Mouse (Mus musculus): ENCODE measurements around the gene Lrrc4c. TPM values are rescaled to one million over a fixed set of nuclear protein-coding genes. Genes with fewer than 3 reads are reported as not detected.

Lrrc4c gene
- polyA plus RNA-seq, 1 experiment from 2014 or later, result 24.2 TPM

DNA sequence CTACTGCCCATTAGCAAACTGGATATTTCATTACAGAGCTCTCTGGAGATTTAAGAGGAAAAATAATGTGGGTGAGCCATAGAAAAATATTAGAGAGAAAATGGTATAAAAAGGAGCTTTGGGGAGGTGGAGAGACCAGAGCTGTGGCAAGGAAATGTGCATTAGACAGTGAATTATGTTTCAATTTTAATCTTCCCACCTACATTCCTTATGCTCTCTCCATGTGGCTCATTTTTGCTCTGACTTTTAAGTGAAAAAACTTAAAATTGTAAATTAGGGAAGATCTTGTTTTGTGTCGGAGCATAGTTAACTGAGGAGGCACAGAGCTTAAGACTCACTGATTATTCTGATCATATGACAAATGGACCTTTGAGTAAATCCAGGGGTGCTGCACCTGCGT, 399.4 kb downstream of the Lrrc4c start:
- Histone ChIP-seq H3K27me3 (no peaks in the 10 kb centered on the region), H3K36me3 (no peaks in the 10 kb centered on the region), H3K9me3 (no peaks in the 10 kb centered on the region), H3K4me2 (no peak overlapping the region), H3K27ac (replicated peaks) (no peak overlapping the region), H3K4me1 (replicated peaks) (no peaks in the 10 kb centered on the region), H3K4me3 (no peak overlapping the region), H3K9ac (no peak overlapping the region)
- ATAC-seq (ENCODE audit: low read depth), result no peak
- WGBS, result 80% methylated on average over 2 of the region's 2 CpGs

DNA sequence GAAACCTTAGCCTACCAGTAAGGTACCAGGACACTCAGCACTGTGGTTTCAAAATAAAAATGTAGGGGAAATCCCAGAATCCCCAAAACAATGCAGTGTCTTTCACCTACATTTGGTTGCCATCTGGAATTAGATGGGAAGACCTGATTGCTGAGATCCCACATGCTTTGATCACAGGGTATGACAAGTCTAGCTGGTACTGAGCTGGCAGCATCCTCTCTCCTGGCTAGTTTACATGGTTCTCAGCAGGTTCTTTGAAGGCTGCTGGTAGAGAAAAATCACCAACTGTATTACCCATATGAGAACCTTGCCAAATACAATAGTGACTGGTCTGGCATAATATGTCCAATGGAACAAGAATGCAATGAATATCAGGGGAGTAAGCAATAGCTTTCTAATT, 405.4 kb downstream of the Lrrc4c start:
- Histone ChIP-seq H3K36me3 (no peaks in the 10 kb centered on the region), H3K27me3 (no peaks in the 10 kb centered on the region), H3K4me2 (no peak overlapping the region), H3K9ac (no peak overlapping the region), H3K27ac (replicated peaks) (no peak overlapping the region), H3K4me3 (no peak overlapping the region), H3K4me1 (replicated peaks) (no peaks in the 10 kb centered on the region), H3K9me3 (no peaks in the 10 kb centered on the region)
- ATAC-seq (ENCODE audit: low read depth), result no peak

DNA sequence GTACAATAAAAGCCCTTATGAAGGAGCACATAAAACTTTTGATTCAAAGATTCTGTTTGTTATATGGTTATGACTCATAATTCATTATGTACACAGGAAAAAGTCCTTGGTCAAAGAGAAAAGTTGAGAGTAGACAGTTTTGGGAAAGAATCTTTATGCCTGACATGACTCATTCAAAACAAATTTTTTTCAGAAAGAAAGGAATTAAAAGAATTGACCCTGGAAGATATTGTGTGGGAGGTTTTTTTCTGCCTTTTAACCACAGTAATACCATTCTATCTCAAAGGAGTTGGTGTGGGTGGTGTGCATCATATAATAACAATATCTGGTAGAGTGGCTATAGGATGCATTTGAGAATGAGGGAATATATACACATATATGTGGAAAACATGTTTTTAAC, 418.1 kb downstream of the Lrrc4c start:
- Histone ChIP-seq H3K36me3 (no peaks in the 10 kb centered on the region), H3K9ac (no peak overlapping the region), H3K4me1 (replicated peaks) (no peaks in the 10 kb centered on the region), H3K27me3 (no peaks in the 10 kb centered on the region), H3K27ac (replicated peaks) (no peak overlapping the region), H3K4me3 (no peak overlapping the region), H3K4me2 (no peak overlapping the region), H3K9me3 (no peaks in the 10 kb centered on the region)
- ATAC-seq (ENCODE audit: low read depth), result no peak

DNA sequence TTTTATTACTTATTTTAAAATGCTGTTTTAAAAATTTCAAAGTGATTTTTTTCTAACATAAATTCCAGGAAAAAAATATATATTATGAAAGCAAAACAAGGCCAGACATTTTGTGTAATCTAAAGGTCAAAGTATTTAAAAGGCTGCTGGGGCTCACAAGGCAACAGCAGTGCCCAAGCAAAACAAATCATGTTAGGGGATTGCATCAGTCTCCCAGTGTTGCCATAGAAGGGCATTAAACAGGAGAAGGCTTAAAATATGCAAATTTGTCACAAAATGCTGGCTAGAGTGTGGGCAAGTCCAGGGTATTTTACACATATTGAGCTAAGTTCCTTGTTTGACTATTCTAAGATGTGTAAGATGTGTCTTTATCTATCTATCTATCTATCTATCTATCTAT, 437.1 kb downstream of the Lrrc4c start:
- no peak for ATAC-seq (ENCODE audit: low read depth)

DNA sequence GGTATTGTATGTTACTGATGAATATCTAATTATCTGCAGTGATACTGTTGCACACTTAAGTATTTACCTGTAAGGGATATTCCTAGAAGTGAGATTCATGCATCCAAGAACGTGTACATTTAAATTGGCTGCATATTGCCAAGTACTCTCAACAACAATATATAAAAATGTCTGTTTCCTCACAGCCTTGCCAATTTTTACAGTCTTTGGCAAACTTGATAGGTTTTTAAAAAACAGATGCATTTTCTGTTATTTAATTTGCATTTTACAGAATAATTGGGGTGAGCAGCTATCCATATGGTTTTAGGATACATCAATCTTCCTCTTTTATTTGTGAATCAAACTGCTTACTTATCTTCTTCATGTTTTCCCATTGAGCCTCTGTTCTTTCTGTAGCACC, 439.7 kb downstream of the Lrrc4c start:
- no peaks in the 10 kb centered on the region for H3K4me1 ChIP-seq (replicated peaks)
- H3K9ac ChIP-seq, result no peak overlapping the region
- ATAC-seq (ENCODE audit: low read depth), result no peak
- no peaks in the 10 kb centered on the region for H3K27me3 ChIP-seq
- H3K4me3 ChIP-seq, result no peak overlapping the region
- H3K9me3 ChIP-seq, result no peaks in the 10 kb centered on the region
- no peaks in the 10 kb centered on the region for H3K36me3 ChIP-seq
- WGBS, result 69% methylated on average over 1 of the region's 1 CpGs
- H3K27ac ChIP-seq (replicated peaks), result no peak overlapping the region
- no peak overlapping the region for H3K4me2 ChIP-seq

More for the DNA sequence above, 437.1 kb downstream of the Lrrc4c start:
- H3K27me3 ChIP-seq, result no peaks in the 10 kb centered on the region
- H3K4me2 ChIP-seq, result no peak overlapping the region
- H3K4me3 ChIP-seq, result no peak overlapping the region
- H3K27ac ChIP-seq (replicated peaks), result no peak overlapping the region
- no peak overlapping the region for H3K9ac ChIP-seq
- no peaks in the 10 kb centered on the region for H3K4me1 ChIP-seq (replicated peaks)
- no peaks in the 10 kb centered on the region for H3K36me3 ChIP-seq
- H3K9me3 ChIP-seq, result no peaks in the 10 kb centered on the region

DNA sequence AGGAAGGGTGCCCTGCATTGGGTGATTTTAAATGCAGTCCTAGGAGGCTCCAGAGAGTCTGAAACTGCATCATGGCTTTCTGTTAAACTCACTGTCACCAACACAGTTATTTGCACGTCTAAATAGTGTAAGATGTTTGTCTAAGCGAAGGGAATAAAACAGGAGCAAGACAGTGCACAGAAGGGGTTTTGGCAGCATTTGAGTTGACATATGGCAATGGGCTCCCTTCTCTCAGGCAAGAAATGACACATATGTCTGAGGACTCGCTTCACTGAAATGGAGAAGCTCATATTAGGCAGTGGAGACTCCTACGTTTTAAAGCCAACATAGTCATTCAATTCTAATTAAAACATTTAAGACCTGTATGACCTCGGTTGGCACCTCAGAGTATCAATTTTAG, 445.6 kb downstream of the Lrrc4c start:
- H3K4me1 ChIP-seq (replicated peaks), result no peaks in the 10 kb centered on the region
- ATAC-seq (ENCODE audit: low read depth), result 0 out of 2 replicates have a peak, but pooled peaks have one; percentile 53
- WGBS, result 61% methylated on average over 5 of the region's 5 CpGs

DNA sequence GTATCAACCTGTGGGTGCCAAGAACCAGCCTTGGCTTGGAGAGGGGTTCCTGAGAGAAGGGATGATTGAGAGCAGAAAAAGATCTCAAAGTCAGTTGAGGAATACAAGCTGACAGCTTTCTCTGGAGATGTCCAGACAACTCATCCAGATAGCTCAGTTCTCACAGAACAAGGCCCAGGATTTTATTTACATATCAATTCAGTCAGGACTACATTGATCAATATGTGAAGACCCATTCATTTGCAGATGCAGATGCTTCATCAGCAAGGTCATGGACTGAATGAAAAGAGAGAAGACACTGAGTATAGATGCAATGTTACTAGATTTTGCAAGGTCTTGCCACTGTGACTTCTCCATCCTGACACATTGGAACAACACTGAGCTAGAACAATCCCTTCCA, 457.4 kb downstream of the Lrrc4c start:
- H3K4me1 ChIP-seq (replicated peaks), result no peaks in the 10 kb centered on the region
- no peak for ATAC-seq (ENCODE audit: low read depth)
- H3K4me2 ChIP-seq, result no peak overlapping the region
- no peak overlapping the region for H3K9ac ChIP-seq
- no peaks in the 10 kb centered on the region for H3K36me3 ChIP-seq
- H3K27me3 ChIP-seq, result no peaks in the 10 kb centered on the region
- H3K9me3 ChIP-seq, result no peaks in the 10 kb centered on the region
- no peak overlapping the region for H3K27ac ChIP-seq (replicated peaks)
- no peak overlapping the region for H3K4me3 ChIP-seq

More for the DNA sequence above, 445.6 kb downstream of the Lrrc4c start:
- Histone ChIP-seq H3K27me3 (no peaks in the 10 kb centered on the region), H3K9ac (no peak overlapping the region), H3K4me3 (no peak overlapping the region), H3K36me3 (no peaks in the 10 kb centered on the region), H3K9me3 (no peaks in the 10 kb centered on the region), H3K4me2 (no peak overlapping the region), H3K27ac (replicated peaks) (no peak overlapping the region)

GRCm38 (mm10) chr2:96796681-96797385, 478.9 kb downstream of the Lrrc4c start:
- Histone ChIP-seq H3K9ac (no peak overlapping the region), H3K36me3 (no peaks in the 10 kb centered on the region), H3K9me3 (no peaks in the 10 kb centered on the region), H3K4me1 (replicated peaks) (no peaks in the 10 kb centered on the region), H3K4me2 (no peak overlapping the region), H3K27me3 (no peaks in the 10 kb centered on the region), H3K27ac (replicated peaks) (no peak overlapping the region), H3K4me3 (no peak overlapping the region)
- ATAC-seq (ENCODE audit: low read depth), result no peak
- WGBS, result 45% methylated on average over 6 of the region's 6 CpGs

DNA sequence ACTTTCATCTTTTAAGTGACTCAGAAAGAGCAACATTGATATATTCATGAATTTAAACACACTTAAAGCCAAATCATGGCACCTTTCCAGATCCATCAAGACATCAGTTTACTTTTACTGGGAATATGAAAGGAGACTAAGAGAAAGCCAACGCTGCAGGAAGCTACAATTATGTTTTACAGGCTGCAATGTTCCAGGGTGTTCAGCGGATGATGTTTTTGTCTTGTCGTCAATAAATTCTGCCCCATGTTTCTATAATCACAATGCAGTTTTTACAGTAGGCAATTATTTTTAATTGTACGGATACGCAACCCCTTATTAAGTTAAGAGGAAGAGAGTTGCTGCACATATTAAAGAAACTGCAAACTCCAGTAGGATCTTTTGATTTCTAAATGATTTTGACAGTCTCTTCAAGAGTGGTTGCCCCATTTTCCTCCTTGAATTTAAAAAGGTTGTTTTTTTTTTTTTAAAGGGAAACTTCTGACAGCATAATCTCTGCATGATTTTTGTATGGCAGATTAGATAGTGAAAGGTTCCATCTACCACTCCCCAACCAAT, 532.9 kb downstream of the Lrrc4c start:
- H3K9ac ChIP-seq, result no peak overlapping the region
- no peaks in the 10 kb centered on the region for H3K4me1 ChIP-seq (replicated peaks)
- WGBS, result 72% methylated on average over 5 of the region's 5 CpGs
- no peak overlapping the region for H3K4me2 ChIP-seq
- H3K27me3 ChIP-seq, result no peaks in the 10 kb centered on the region
- no peak overlapping the region for H3K27ac ChIP-seq (replicated peaks)
- no peak overlapping the region for H3K4me3 ChIP-seq
- no peaks in the 10 kb centered on the region for H3K36me3 ChIP-seq
- no peak for ATAC-seq (ENCODE audit: low read depth)
- no peaks in the 10 kb centered on the region for H3K9me3 ChIP-seq

DNA sequence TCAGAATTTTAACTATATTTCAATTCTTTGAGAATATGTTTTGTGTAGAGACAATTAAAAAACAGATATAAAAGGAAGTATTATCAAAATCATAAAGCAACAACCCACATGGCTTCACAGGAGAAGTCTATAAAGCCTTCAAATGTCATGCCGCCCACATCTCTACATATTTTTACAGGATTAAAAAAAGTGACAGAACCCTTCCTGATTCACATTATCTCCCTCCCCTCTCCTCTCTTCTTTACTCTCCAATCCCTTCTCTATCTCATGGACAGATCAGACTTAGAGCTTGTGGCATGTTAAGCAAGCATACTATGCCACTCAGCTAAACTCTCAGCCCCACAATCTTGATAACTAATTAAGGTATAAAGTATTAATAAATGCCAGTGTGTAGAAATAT, 535.8 kb downstream of the Lrrc4c start:
- Histone ChIP-seq H3K36me3 (no peaks in the 10 kb centered on the region), H3K4me2 (no peak overlapping the region), H3K4me3 (no peak overlapping the region), H3K27me3 (no peaks in the 10 kb centered on the region), H3K9ac (no peak overlapping the region), H3K9me3 (no peaks in the 10 kb centered on the region), H3K4me1 (replicated peaks) (no peaks in the 10 kb centered on the region), H3K27ac (replicated peaks) (no peak overlapping the region)
- 93% methylated on average over 1 of the region's 1 CpGs for WGBS
- no peak for ATAC-seq (ENCODE audit: low read depth)

- Histone ChIP-seq H3K27me3 (no peaks in the 10 kb centered on the region), H3K4me3 (no peak overlapping the region), H3K4me1 (replicated peaks) (no peaks in the 10 kb centered on the region), H3K36me3 (no peaks in the 10 kb centered on the region), H3K27ac (replicated peaks) (no peak overlapping the region), H3K9me3 (no peaks in the 10 kb centered on the region), H3K4me2 (no peak overlapping the region), H3K9ac (no peak overlapping the region)
- 90% methylated on average over 1 of the region's 1 CpGs for WGBS
- ATAC-seq (ENCODE audit: low read depth), result no peak
These were observed 558.1 kb downstream of the Lrrc4c start for GRCm38 (mm10) chr2:96876062-96876461.

GRCm38 (mm10) chr2:96949531-96949930, 631.6 kb downstream of the Lrrc4c start:
- Histone ChIP-seq H3K27me3 (no peaks in the 10 kb centered on the region), H3K4me3 (no peak overlapping the region), H3K4me2 (no peak overlapping the region), H3K9ac (no peak overlapping the region), H3K9me3 (no peaks in the 10 kb centered on the region), H3K4me1 (replicated peaks) (no peaks in the 10 kb centered on the region), H3K36me3 (no peaks in the 10 kb centered on the region), H3K27ac (replicated peaks) (no peak overlapping the region)
- ATAC-seq (ENCODE audit: low read depth), result no peak
- WGBS, result 84% methylated on average over 3 of the region's 3 CpGs

DNA sequence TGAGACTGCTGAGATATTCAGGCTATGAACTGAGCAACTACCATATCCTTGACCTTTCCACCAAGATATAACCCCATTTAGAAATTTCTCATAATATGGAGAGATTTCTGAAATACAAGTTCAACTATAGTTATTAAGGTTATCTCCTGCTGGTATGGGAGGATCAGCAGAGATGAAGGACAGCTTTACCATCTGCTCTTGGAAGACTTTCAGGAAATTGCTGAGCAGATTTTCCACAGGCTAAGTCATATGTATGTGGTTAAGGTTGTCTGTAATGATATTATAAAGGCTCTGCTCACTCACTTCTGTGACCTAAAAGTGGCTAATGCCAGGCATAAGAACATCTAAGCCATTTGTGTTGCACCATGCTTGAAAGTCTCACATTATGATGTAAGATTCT, 681.6 kb downstream of the Lrrc4c start:
- Histone ChIP-seq H3K36me3 (no peaks in the 10 kb centered on the region), H3K27me3 (no peaks in the 10 kb centered on the region), H3K9me3 (no peaks in the 10 kb centered on the region), H3K9ac (no peak overlapping the region), H3K27ac (replicated peaks) (no peak overlapping the region), H3K4me3 (no peak overlapping the region), H3K4me1 (replicated peaks) (no peaks in the 10 kb centered on the region), H3K4me2 (no peak overlapping the region)
- ATAC-seq (ENCODE audit: low read depth), result no peak
